Mouse (Mus musculus): ENCODE results near the gene Pcbp1.
"Not testable (repeated sequence)": the region's sequence is repeated elsewhere in the genome, so short reads cannot be mapped to it uniquely, and the experiment has no call there.

Pcbp1 gene

GRCm38 (mm10) chr6:86526032-86526960 lies at the start of gene Pcbp1:
Gene Pcbp1 (minus strand): TSS chr6:86526321.
- peak; percentile 97 for DNase-seq (ENCODE audit: low read depth, low spot score)

GRCm38 (mm10) chr6:86574495-86574894 lies 48.4 kb upstream of the Pcbp1 start:
- DNase-seq (ENCODE audit: low read depth, low spot score) = no peak

- peak; percentile 86 for DNase-seq (ENCODE audit: low read depth, low spot score)
These were observed 44.7 kb upstream of the Pcbp1 start for GRCm38 (mm10) chr6:86570830-86571229.

GRCm38 (mm10) chr6:86569461-86569820 lies 43.3 kb upstream of the Pcbp1 start:
- DNase-seq (ENCODE audit: low read depth, low spot score) = peak; percentile 70

- DNase-seq (ENCODE audit: low read depth, low spot score) = no peak
These were observed 42.8 kb upstream of the Pcbp1 start for GRCm38 (mm10) chr6:86568816-86569460.

- DNase-seq (ENCODE audit: low read depth, low spot score) = no peak
These were observed 39.7 kb upstream of the Pcbp1 start for GRCm38 (mm10) chr6:86565782-86566181.

GRCm38 (mm10) chr6:86557182-86557581 lies 31.1 kb upstream of the Pcbp1 start:
- DNase-seq (ENCODE audit: low read depth, low spot score) = not testable (repeated sequence)

GRCm38 (mm10) chr6:86556345-86557058 lies 30.4 kb upstream of the Pcbp1 start:
- no peak for DNase-seq (ENCODE audit: low read depth, low spot score)

GRCm38 (mm10) chr6:86550587-86550986 lies 24.5 kb upstream of the Pcbp1 start:
- DNase-seq (ENCODE audit: low read depth, low spot score) = no peak

- DNase-seq (ENCODE audit: low read depth, low spot score) = peak; percentile 74
These were observed 21.8 kb upstream of the Pcbp1 start for GRCm38 (mm10) chr6:86547880-86548367.

- peak; percentile 25 for DNase-seq (ENCODE audit: low read depth, low spot score)
These were observed 21.2 kb upstream of the Pcbp1 start for GRCm38 (mm10) chr6:86547228-86547755.

GRCm38 (mm10) chr6:86545236-86545635 lies 19.1 kb upstream of the Pcbp1 start:
- peak; percentile 70 for DNase-seq (ENCODE audit: low read depth, low spot score)

GRCm38 (mm10) chr6:86543869-86544268 lies 17.7 kb upstream of the Pcbp1 start:
- no peak for DNase-seq (ENCODE audit: low read depth, low spot score)

- no peak for DNase-seq (ENCODE audit: low read depth, low spot score)
These were observed 16.9 kb upstream of the Pcbp1 start for GRCm38 (mm10) chr6:86543060-86543459.

- DNase-seq (ENCODE audit: low read depth, low spot score) = peak; percentile 52
These were observed 15.5 kb upstream of the Pcbp1 start for GRCm38 (mm10) chr6:86541650-86542049.

GRCm38 (mm10) chr6:86528451-86528785 lies 2.3 kb upstream of the Pcbp1 start:
- peak; percentile 44 for DNase-seq (ENCODE audit: low read depth, low spot score)

GRCm38 (mm10) chr6:86527766-86528450 lies 1.8 kb upstream of the Pcbp1 start:
- DNase-seq (ENCODE audit: low read depth, low spot score) = peak; percentile 60

GRCm38 (mm10) chr6:86526961-86527740 lies 1.0 kb upstream of the Pcbp1 start:
- DNase-seq (ENCODE audit: low read depth, low spot score) = peak; percentile 89

GRCm38 (mm10) chr6:86525646-86526031 lies 482 bp downstream of the Pcbp1 start:
- DNase-seq (ENCODE audit: low read depth, low spot score) = peak; percentile 73

- peak; percentile 9 for DNase-seq (ENCODE audit: low read depth, low spot score)
These were observed 1.1 kb downstream of the Pcbp1 start for GRCm38 (mm10) chr6:86524879-86525645.

All from CD4-positive helper T cell, adult 2 months (primary cell).